Mouse (Mus musculus): ENCODE measurements around the gene Vmn2r66.

Gene Vmn2r66

GRCm38 (mm10) chr7:85012168-85012567 lies at the start of gene Vmn2r66:
Gene Vmn2r66, minus strand, starts transcription at chr7:85012268.
- DNase-seq (ENCODE audit: extremely low spot score), result no peak

- no peak for DNase-seq (ENCODE audit: extremely low spot score)
Observed at GRCm38 (mm10) chr7:84996694-84997093, 15.4 kb downstream of the Vmn2r66 start.

DNA sequence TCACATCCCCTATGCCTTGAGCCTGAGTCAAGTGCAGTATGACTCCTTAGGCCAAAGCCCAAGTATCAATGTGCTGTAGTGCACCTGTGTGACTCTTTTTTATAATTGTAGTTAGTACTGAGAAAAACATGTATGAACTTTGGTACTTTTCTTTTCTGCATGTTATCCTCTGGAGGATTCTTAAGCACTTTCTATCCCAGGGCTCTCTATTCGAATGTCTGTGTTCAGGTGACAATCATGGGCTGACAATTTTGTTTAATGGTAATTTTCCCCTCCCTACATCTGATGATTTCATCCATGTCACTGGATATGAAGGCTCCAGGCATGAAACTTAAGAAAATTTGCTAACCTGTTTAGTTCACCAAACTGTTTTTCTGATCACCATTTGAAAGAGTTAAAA lies 48.1 kb downstream of the Vmn2r66 start, which contains the start of gene Vmn2r65:
TSS of gene Vmn2r65 (minus strand) at position 101 of the 400 bp plus-strand sequence.
- DNase-seq (ENCODE audit: extremely low spot score), result no peak

All from embryo, embryonic 9.5 days (tissue).